Mouse (Mus musculus) heart, postnatal 0 days (tissue): ENCODE data around the gene Gm17467. TPM values are rescaled to one million over a fixed set of nuclear protein-coding genes. Genes with fewer than 3 reads are reported as not detected.
"Not testable (repeated sequence)": the region's sequence is repeated elsewhere in the genome, so short reads cannot be mapped to it uniquely, and the experiment has no call there.

Experiments
- ATAC-seq: fragments of 200-750 bp; cut with Nextera tagmentation; 2 replicates; pipeline ENCODE4 v1.8.0; 2017; ENCODE audit warnings: low read depth, moderate number of reproducible peaks, moderate library complexity; ENCODE audit not compliant: insufficient read depth
- DNase-seq: peaks from one replicate; pipeline ENCODE4 v3.0.0-alpha.2; 2016; ENCODE audit warnings: low spot score
- H3K27ac ChIP-seq: fragments of 300-500 bp; sonication (generic); 2 replicates; pipeline ENCODE4 v1.5.1; 2014; ENCODE audit warnings: low read depth, mild to moderate bottlenecking
- H3K27me3 ChIP-seq: fragments of 300-500 bp; sonication (generic); 2 replicates; pipeline ENCODE4 v1.6.1; 2014; ENCODE audit warnings: low read length, mixed read lengths; ENCODE audit not compliant: control insufficient read depth, insufficient read depth
- H3K36me3 ChIP-seq: fragments of 300-500 bp; sonication (generic); replicated peaks from 2 replicates; pipeline ENCODE4 v1.6.1; 2014; ENCODE audit warnings: low read length, mixed read lengths; ENCODE audit not compliant: control insufficient read depth, insufficient read depth
- H3K4me1 ChIP-seq: fragments of 300-500 bp; sonication (generic); 2 replicates; pipeline ENCODE4 v1.6.1; 2014; ENCODE audit warnings: antibody characterized with exemption; ENCODE audit not compliant: control insufficient read depth, insufficient read depth
- H3K4me2 ChIP-seq: fragments of 300-500 bp; sonication (generic); 2 replicates; pipeline ENCODE4 v1.6.1; 2014; ENCODE audit warnings: low read depth, mild to moderate bottlenecking, low read length, moderate library complexity
- H3K4me3 ChIP-seq: fragments of 300-500 bp; sonication (generic); 2 replicates; pipeline ENCODE4 v1.5.1; 2014; ENCODE audit warnings: low read depth, low read length
- H3K9ac ChIP-seq: fragments of 300-500 bp; sonication (generic); replicated peaks from 2 replicates; pipeline ENCODE4 v1.6.1; 2014; ENCODE audit warnings: low read depth, low read length, mixed read lengths
- H3K9me3 ChIP-seq: fragments of 300-500 bp; sonication (generic); replicated peaks from 2 replicates; pipeline ENCODE4 v1.6.1; 2016; ENCODE audit warnings: low read length; ENCODE audit not compliant: control insufficient read depth
- WGBS: fragments of 180-500 bp; shearing (Covaris S2); extraction: QIAGEN DNeasy Blood & Tissue Kit; methylation state at CpG from one replicate; pipeline ENCODE4 v1.1.7; 2014; 5-methylcytosine and 5-hydroxymethylcytosine counted together
- polyA plus RNA-seq: library from polyadenylated mRNA; unstranded; fragments of >200 nt; fragmentation: Nextera tagmentation; extraction: Ambion mirVana; gene quantifications from 2 replicates; pipeline ENCODE4 v1.2.1, GENCODE M21; 2015
- total RNA-seq: library from RNA; depleted of rRNA; stranded (reverse); fragments of >200 nt; gene quantifications from 2 replicates; pipeline ENCODE4 v1.2.3, GENCODE M21; 2014; ENCODE audit warnings: low replicate concordance; rRNA removed

The Gm17467 gene
- total RNA-seq (not detected in 2 replicates), polyA plus RNA-seq (not detected in 2 replicates)

DNA sequence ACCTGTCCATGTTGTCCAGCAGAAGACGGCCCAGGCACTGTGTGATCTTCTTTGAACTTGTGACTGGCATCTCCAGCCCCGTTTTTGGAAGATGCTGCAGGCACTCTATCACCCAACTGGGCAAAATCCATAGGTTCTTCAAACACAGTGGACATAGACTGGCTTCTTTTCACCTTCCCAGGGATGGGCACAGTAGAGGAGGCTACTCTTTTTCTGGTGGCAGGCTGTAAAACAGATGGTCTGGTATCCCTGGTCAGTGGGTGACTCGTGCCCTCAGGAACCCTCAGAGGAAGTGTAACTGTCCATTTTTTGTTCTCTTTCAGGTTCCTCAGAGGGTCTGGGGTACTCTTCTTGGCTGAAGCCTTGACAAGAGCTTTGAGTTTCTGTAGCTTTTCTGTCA is at the start of gene Gm17467:
Gene Gm17467, minus strand, starts transcription at position 101 of the 400 bp plus-strand sequence.
- ATAC-seq, H3K27ac ChIP-seq, H3K4me2 ChIP-seq, H3K36me3 ChIP-seq, H3K9me3 ChIP-seq, H3K27me3 ChIP-seq, H3K4me1 ChIP-seq, H3K9ac ChIP-seq, H3K4me3 ChIP-seq, DNase-seq: not testable (repeated sequence)
- WGBS = no CpG with 5 or more reads among the region's 3 CpGs

Other genes starting within 250 kb of the Gm17467 start
- not detected in 2 replicates for gene Cldn34c2, start 123.1 kb downstream of the Gm17467 start, total RNA-seq
- gene Cldn34c2, start 123.1 kb downstream of the Gm17467 start, polyA plus RNA-seq = not detected in 2 replicates
- gene Cldn34c3, start 88.9 kb upstream of the Gm17467 start, total RNA-seq = not detected in 2 replicates
- not detected in 2 replicates for gene Cldn34c3, start 88.9 kb upstream of the Gm17467 start, polyA plus RNA-seq